Mouse (Mus musculus) urinary bladder, adult 18-20 months (tissue): ENCODE data around the gene Shank1.
A peak's percentile ranks its signal among the peaks of the same experiment; 100 is the strongest.

ENCODE experiments used
- DNase-seq, 2 experiments: peaks; one replicate each; pipeline ENCODE4 v3.0.0; 2022; ENCODE audit warnings: low spot score in 2 of 2, mixed read lengths in 2 of 2

Shank1 gene

DNA sequence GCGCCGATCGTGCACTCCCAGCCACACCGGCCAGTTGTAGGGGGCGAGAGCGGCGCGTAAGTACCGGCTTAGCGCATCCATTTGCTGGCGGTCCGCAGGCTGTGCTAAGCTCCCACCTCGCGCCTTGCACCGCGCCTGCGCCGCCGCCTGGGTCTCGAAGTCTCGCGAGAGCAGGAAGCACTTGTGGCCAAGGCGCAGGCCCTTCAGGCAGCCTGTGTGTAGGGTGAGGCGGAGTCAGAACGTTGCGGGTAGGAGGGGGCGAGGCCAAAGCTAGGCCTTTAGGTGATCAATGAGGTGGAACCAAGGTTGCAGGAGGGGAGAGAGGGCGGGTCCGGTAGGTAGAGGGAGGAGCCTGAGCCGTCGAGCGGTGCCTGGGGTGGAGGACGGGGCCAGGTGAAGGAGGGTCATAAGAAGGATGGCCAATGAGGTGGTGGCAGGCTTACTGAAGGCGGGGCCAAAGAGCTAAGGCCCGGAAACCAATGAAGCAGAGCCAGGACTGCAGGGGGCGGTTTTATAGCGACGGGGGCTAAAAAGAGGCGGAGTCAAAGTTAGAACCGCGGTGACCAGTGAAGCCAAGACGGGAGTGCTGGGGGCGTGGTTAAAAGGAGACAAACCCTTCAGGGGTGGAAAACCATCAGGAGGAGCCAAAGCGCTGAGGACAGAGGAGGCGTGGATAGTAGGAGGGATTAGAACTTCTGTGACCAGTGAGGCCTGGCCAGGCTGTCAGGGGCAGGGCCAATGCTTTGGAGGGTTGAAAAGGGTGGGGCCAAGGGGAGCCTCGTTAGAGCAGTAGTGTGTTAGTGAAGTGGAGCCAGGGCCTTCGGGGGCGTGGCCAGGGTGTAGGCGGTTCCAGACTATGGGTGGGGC lies 5.0 kb upstream of the Shank1 start:
- peak; percentile 91 to 98 for DNase-seq

DNA sequence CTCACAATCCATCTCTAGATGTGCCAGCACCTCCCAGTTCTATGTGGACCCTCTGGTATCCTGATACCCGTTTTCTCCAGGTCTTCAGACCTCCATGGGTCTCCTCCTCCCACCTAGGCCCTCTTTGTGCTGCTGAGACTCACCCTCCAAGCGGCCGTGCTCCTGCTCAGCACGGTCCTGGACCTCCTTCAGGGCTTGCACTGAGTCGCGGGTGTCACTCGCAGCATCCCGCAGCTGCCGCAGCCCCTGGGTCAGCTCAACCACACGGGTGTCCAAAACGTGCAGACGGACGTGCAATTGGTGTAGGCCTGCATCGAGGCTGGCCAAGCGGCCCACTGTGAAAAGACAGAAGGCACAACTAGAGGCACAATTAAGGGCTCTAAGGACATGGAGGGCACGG lies 4.4 kb upstream of the Shank1 start:
- DNase-seq, result no peak

DNA sequence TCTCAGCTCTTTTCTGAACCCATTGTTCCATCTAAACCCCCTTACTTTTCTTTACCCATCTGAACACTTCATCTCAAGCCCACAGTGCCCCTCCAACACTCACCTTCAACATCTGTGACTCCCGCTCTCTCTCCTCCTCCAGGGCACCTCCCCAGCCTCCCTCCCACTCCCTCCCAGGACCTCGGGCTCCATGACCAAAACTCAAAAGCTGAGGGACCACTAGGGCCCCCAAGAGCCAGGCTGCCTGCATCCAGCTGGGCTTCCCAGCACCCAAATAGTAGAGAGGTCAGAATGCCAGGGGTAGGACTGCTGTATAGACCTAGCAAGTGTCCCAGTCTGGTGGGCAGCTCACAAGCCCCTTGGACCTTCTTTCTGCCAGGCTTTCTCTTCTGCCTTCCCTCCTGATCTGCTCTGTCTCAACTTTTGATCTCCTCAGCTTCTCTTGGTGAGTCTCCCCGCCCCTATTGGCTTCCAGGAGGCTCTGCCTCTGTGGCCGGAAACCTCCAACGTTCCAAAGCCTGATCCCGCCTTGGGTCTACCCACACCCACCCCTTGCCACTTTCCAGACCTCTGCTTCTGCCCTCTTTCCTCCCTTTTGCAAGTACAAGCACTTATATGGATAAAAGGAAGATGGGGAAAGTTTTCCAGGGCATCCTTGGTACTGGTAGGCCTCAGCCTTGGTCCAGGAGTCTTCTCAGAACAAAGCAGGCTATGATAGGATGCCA lies 3.4 kb upstream of the Shank1 start, which contains the start of gene Clec11a:
Gene Clec11a, minus strand, starts transcription at position 387 of the 725 bp plus-strand sequence.
- DNase-seq, result peak in 1 of 2 experiments; percentile 28

DNA sequence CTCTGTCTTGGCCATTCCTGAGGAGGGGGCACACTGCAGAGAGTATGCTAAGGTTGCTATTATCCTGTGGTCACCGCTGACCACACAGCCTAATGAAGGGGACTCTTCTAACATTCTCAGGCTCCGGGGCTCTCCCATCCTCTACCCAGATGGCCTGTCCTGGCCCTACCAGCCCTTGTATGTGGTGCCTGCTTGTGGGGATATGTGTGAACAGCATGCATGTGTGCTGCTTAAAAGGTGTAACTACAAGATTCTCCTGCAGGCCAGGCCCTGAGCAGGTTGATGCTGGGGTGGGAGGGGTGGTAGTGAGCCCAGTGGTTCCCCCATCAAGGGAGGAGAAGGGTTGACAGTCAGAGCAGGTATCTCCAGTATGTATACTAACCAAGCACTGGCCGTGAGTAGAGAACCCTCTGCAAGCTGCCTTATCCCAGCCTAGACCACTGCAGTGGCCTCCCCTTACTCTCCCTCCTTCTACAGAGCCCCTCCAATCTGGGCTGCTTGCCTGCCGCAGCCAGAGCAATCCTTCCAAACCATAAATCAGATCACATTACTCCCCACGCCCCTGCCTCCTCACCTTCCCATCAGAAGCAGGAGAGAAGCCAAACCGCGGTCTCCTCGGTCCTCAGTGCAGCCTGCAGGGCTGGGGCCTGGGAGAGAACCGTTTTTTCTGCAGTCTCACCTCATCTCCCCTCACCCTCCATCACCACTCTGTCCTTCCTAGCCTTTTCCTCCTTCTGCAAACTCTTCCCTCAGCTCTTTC lies 2.6 kb upstream of the Shank1 start:
- DNase-seq, result no peak

DNA sequence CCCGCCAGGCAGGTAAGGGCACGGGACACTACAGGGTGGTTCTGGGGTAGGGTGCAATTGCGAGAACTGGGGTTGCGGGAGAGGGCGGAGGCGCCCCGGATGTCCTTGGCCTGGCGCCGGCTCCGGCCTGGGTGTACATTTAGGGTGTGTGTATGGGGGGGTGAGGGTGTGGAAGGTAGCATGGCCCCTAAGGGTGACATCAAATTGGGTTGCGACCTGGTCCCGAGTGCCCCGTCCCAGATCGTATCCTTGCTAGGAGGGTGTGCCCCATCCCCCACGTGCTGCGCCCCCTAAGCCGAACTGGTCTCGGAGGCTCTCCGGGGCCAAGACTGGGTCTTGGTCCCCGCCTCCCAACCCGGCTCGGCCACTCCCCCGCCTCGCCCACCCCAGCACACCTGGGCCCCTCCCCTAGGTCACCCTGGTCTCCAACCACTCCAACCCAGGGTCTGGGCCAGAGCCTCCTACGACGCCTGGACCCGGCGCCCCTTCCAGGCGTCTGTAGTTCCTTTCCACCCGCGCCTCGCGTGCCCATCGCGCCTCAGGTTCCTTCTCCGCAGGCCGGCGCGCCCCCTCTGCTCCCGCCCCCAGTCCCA lies 328 bp downstream of the Shank1 start:
- DNase-seq, result no peak

DNA sequence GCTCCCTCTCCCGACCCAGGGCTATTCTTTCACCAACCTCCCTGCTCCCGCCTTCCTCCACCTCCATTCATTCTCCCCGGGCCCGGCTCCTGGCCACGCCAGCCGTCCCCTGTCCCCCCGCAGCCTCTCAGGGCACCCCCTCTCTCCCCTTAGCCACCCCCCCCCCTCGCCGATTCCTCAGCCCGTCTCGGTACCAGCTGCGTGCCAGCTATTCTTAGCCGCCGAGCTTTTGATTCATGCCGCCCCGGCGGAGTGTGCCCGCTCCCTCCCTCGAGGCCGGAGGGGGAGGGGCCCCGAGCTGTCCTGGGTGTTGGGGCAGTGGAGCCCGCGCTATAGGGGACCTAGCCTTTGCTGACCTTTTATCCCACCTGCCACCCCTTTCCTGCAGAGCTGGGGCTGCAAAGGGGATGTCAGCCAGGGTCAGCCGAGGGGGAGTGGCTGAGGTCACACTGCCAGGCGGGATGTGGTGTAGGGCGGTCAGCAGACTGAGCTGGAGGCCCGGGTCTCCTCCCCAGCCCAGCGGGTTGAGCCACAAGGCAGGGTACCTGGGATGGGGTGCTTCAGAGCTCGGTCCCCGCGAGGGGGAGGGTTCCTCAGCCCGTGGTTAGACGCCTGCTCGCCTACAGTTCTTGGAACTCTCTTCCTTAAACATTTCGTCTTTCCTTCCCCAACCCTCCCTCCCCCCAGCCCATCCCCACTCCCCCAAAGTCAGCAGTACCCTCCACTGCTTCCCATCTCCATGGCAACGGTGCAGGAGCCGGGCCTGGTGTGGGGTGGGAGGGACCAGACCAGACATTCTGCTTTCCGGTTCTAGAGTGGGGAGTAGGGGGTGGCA lies 1.0 kb downstream of the Shank1 start:
- no peak for DNase-seq

DNA sequence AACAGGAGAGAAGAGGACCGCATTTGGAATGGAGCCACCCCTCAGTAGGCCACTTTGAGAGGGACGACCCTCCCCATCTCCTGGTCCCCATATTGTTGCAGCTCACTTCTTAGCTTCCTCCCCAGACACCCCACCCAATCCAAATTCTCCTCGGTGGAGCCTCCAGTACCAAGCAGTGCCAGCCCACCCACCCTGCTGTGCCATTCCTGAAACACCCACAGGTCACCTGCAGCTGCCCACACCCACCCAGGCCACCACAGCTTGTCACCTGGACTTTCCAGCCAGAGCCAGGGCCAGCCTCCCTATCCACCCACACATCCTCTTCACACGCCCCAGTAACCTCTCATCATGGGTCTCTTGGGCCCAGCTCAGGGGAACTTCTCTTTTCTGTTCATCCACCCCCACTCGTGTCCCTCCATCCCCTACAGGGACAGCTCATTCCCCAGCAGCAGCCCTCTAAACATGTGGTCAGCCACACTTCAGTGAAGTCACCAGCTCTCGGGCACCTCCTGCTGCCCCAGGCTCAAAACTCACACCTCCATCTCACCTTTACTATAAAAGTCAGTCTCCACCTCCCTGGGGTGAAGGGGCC lies 1.8 kb downstream of the Shank1 start:
- no peak for DNase-seq

DNA sequence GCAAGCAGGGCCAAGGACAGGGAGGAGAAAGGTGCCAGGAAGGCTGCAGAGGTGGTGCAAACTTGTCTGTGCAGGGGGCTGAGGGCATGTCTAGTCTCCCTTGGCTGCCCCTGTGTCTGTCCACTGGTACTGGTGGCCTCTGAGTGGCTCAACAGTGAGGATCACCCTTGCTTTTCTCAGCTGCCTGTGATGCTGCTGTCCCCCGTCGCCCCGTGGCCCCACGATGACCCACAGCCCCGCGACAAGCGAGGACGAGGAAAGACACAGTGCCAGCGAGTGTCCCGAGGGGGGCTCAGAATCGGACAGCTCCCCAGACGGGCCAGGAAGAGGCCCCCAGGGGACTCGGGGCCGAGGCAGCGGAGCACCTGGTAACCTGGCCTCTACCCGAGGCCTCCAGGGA lies 2.4 kb downstream of the Shank1 start:
- DNase-seq, result no peak

DNA sequence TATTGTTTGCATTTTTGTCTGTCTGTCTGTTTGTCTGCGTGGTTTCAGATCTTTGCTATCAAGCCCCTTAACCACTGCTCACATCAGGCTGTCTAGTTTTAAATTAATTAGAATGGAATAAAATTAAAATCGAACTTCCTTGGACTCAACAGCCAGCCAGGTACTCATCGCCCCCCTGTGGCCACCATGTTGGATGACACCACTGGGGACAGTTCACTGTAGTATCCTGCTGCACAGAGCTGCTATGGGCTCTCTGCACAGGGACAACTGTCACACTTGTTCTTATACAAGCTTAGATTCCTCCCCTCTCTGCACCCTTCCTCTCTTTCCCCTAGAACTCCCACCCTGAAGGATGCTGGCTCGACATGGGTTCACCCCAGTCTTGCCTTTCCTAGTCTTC lies 7.9 kb downstream of the Shank1 start:
- no peak for DNase-seq

DNA sequence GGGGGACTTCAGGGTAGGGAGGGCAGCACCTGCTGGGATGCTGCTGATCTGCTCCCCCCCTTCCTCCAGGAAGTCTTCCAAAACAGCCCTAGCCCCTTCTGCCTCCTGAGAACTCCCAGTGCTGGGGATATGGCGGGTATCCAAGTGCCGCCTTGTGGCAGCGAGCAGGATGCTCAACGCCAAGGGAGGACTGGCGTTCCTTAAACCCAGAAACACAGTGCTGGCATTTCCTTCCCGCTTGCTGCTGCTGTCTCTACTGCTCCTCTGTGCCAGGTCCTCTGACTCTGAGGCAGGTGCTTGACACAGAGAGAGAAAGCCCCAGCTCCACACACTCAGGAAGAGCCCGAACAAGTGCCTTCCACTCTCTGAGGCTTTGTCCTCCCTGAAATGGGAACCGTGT lies 10.8 kb downstream of the Shank1 start:
- DNase-seq, result no peak

DNA sequence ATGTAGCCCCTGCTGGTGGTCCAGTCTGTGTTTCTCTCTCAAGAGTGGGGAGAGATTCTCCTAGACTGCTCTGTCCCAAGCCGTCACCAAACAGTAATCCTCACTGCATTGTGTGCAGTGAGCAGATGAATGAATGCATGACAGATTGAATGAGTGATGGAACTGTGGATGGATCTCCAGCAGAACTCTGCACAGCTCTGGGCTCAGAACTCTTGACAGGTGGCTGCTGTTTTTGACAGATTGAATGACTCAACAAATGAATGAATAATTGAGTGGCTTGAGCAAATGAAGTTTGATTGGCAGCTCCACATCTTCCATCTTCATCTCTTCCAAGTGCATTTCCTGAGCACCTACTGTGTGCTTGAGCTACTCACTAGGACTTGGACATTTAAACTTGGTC lies 12.2 kb downstream of the Shank1 start:
- no peak for DNase-seq

DNA sequence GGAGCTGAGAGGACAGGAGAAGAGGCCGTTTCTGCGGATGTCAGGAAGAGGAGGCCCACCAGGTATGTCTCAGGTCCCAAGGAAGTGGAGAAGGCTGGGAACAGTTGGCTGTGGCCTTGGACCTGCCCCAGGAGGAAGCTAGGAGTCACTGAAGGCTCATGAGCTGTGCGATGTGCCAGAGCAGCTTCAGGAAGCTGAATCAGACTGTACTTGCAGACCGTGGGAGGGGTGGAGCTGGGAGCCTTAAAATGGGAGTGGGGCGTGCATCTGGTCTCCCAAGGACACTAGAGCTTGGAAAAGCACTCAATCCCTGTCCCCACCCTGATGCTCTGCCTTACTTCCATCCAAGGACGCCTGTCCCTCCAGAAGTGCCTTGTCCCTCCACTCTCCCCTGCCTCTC lies 16.6 kb downstream of the Shank1 start:
- DNase-seq, result no peak

DNA sequence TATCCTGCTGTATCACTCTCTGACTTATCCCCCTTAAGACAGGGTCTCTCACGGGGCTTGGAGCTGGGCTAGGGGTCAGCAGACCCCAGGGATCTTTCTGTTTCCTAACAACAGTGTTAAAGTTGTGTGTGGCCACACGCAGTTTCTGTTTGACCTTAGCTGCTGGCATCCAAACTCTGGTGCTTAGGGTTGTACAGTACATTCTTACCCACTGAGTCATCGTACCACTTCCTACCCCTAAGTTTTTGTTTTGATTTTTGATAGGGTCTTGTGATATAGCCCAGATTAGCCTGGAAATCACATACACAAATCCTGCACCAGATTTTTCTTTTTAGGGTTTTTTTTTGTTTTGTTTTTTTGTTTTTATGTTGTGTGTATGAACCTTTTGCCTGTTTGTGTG lies 22.3 kb downstream of the Shank1 start:
- DNase-seq, result no peak

DNA sequence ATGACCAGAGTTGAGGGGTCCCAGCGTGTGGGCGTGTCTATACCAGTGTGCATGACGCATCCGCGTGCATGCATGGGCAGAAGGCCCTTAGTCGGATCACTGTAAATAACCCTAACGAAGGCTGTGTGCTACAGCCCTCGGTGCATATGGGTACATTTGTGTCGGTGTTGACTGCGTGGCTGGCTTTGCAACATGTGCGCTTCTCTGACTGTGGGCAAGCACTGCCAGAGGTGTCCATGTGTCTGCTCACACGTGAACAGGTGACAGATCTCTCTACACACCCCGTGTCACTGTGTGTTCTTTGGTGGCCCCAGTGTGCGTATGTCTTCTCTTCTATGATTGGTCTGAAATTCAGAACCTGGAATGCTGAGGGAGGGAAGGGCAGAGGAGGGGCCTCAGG lies 24.1 kb downstream of the Shank1 start:
- no peak for DNase-seq

DNA sequence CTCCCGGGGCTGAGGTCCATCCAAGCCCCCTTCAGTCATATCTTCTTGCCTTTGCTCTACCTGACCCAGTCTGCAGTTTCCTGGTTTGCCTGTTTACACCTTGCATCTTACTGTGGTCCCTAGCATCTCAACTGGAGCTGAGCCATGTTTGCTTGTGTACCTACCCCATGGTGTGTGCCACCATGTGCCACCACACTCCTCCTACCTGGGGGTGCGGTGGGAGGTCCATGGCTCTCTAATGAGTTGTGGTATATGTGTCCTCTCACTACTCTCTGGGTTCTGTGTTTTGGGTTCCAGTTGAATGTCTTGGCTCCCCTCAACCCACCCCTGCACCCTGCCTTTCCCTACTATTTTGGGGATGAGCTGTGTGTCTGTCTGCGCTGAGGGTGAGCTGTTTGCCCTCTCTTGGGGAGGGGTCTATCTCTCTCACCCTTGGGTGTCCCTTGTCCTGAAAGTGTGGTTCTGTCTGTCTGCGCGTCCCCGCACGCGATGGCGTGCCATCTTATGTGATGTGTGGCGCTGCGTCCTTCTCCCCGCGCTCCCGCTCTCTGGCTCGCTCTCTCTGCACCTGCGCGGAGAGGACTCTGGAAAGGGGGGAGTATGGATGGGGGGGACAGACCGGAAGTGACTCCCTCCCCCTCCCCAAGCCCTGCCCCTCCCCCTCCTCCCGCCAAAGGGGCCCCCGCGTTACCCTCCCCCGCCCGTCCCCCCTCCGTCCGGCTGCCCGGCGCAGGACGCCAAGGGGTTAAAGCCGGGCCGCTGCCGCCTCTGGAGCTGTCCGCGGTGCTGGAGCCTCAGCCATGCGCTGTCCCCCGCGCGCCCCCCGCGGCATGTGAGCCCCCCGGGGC lies 25.2 kb downstream of the Shank1 start:
- no peak for DNase-seq

DNA sequence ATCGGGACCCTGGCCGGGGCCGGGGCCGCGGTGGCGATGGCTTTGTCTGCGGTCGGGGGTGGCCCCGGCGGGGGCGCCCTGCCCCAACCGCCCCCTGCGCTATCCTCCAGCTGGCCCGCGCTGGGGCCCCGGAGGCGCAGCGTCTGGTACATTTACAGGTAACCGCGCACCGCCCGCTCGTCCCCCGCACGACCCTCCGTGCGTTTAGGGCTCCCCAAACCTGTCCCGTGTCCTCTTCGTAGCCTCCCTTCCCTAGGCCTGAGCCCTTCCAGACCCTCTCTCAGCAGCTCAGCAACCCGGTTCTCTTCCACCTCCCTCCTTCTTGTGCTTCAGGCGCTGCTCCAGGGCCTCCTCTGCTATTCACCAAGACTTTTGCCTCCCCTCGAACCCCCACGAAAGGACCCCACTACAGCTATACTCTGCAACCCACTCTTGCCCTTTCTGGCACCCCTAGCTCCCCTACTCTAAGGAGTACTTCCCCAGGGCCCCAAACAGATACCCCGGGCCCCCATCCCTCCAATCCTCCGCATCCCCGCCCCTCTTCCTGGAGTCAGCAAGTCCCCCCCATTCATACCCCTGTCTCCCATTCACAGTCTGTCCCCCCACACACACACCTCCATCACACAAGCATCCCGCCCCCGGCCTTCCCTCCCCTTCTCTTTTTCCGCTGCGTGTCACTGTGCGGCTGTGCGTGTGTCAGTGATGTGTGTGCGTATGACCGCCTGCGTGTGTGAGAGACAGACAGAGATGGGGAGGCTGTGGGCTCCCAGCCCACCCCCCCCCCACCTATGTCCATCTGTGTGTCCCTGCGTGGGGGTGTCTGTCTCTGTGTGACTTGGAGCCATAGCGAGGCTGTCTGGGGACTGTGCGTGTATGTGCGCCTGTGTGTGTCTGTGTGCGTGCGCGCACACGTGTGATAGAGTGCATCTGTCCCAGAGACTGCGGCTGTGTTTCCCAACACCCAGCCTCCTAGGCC lies 26.3 kb downstream of the Shank1 start:
- DNase-seq, result no peak

DNA sequence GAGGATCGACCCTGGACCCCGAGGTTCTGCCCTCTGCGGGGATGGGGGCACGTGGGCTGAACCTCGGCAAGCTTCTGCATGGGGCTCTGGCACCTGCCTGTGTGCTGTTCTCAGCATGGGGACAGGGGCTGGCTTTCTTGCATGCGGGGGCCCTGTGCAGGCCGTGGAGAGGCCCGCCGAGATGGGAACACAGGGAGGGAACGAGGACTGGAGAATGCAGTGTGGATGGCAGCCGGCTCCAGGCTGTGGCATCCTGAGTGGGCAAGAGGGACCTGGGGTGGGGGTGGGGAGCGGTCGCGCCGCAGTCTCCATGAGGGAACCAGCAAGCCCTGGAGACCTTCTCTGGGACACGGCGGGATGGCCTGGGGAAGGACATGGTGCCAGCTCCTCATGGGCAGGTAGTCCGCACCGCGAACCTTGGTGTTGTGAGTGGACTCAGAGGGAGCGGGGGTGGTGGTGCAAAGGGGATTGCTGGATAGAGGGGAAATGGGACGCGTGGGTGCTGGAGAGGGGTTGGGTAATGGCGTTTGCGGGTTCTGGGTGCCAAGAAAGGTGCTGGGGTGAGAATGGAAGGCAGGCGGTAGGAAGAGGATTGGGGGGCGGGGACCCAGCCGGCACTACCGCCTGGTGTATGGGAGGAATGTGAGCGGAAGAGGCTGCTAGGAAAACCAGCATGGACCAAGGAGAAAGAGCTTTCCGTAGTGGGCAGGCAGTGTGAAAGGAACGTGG lies 27.2 kb downstream of the Shank1 start:
- no peak for DNase-seq

DNA sequence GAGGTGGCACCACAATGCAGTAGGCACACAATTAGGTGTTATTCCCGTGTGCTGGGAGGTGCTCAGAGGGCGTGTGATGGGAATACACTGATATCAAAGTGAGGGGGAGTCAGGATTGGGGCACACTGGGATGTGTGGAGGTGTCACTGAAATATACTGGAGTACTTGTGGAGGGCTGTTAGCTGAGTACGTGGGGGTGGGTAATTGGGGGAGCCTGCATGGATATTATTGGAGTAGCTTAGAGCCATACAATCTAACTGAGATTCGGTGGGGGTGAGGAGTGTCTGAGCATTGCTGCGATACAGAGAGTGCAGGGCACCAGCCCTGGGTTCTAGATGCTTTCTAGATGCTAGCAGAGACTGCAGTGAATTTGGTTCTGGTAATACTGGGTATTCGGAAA lies 30.2 kb downstream of the Shank1 start:
- DNase-seq, result no peak
